Mouse (Mus musculus) B cell, adult (primary cell): ENCODE results near the gene Taf11. TPM values are rescaled to one million over a fixed set of nuclear protein-coding genes. Genes with fewer than 3 reads are reported as not detected.

Experiments
- total RNA-seq: library from RNA; stranded (reverse); gene quantifications from 4 replicates; pipeline ENCODE4 v1.2.4, GENCODE M21; 2023; ENCODE audit not compliant: inconsistent age

Taf11 gene
- total RNA-seq = 36.3 to 40.0 TPM (median 37.0 TPM) in 4 replicates

GRCm38 (mm10) chr17:27909622-27910500 lies at the start of gene Taf11:
TSS of gene Taf11 (minus strand) at chr17:27909844.

GRCm38 (mm10) chr17:27908888-27909621 lies 589 bp downstream of the Taf11 start, which contains the start of gene Anks1:
TSS of gene Anks1 (plus strand) at chr17:27909306.

GRCm38 (mm10) chr17:27856265-27856797 lies 53.3 kb downstream of the Taf11 start, which contains the start of gene Uhrf1bp1:
TSS of gene Uhrf1bp1 (plus strand) at chr17:27856441.

Other genes with a start within 250 kb of the Taf11 start
- gene Spdef, start 180.9 kb downstream of the Taf11 start, total RNA-seq = 0.48 to 0.87 TPM (median 0.61 TPM) in 4 replicates
- gene D17Wsu92e, start 89.2 kb downstream of the Taf11 start, total RNA-seq = 69.5 to 77.5 TPM (median 73.2 TPM) in 4 replicates
- 71.4 to 77.3 TPM (median 75.4 TPM) in 4 replicates for gene Snrpc, start 71.7 kb downstream of the Taf11 start, total RNA-seq
- gene Uhrf1bp1, start 53.4 kb downstream of the Taf11 start, total RNA-seq = 4.0 to 7.3 TPM (median 7.0 TPM) in 4 replicates
- gene Anks1, start 538 bp downstream of the Taf11 start, total RNA-seq = 35.6 to 45.3 TPM (median 41.6 TPM) in 4 replicates
- gene Tcp11, start 170.8 kb upstream of the Taf11 start, total RNA-seq = 5.1 to 7.3 TPM (median 6.1 TPM) in 4 replicates
- gene Scube3, start 232.3 kb upstream of the Taf11 start, total RNA-seq = not detected in 4 replicates